Mouse (Mus musculus) brain, adult 2 months (tissue): ENCODE measurements around the gene Notch3.
A peak's percentile ranks its signal among the peaks of the same experiment; 100 is the strongest.

ENCODE experiments used
- DNase-seq: peaks from one replicate; pipeline ENCODE4 v3.0.0; 2011; ENCODE audit warnings: low read depth, low spot score

Notch3 gene

DNA sequence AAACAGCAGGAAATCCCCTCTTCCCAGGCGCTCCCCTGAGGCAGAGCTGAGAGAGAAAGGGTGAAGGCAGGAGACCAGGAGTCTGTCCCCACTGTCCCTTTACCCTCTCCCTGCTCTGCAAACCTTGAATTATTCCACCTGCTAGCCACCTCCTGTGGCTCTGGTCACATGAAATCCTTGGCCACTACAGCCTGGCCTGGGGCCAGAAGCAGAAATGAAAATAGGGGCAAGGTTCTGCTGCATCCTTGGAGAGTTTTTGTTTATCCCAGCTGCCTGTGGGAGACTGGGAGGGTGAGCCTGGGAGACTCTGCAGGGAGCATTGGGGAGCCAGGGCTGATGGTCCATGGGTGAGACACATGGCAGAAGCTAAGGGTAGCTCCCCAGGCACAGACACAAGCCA, 69.0 kb downstream of the Notch3 start:
- no peak for DNase-seq

GRCm38 (mm10) chr17:32092895-32093294, 73.8 kb downstream of the Notch3 start:
- DNase-seq: no peak

DNA sequence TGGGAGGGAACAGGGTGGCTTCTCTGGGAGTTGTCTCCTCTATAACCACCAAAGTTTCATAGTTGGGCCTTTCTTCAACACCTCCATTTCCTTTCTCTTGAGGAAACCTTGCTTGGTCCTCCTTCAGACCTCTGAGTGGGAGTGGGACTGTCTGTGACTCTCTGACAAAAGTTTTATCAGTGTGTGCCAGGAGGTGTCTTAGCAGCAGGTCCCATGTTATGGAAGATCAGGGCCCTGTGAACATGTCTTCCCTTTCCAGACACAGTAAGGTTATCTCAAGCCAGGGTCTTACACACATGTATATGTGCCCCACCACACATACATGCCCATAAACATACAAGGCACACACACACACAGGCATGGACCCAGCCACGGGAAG, 74.4 kb downstream of the Notch3 start:
- no peak for DNase-seq

GRCm38 (mm10) chr17:32091364-32092240, 75.0 kb downstream of the Notch3 start:
- DNase-seq: peak; percentile 91

- DNase-seq: no peak
These were observed 75.7 kb downstream of the Notch3 start for GRCm38 (mm10) chr17:32091032-32091363.

DNA sequence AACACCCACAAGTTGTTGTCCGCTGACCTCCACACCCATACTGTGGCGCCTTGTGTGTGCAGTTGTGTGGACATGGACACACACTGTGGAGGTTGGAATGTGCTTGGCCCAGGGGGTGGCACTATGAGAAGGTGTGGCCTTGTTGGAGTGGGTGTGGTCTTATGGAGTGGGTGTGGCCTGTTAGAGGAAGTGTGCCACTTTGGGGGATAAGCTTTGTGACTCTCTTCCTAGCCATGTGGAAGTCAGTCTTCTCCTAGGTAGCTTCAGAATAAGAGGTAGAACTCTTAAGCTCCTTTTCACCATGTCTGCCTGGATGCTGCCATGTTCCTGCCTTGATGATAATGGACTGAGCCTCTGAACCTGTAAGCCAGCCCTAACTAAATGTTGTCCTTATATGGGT, 79.6 kb downstream of the Notch3 start:
- no peak for DNase-seq

- DNase-seq: no peak
These were observed 83.3 kb downstream of the Notch3 start for GRCm38 (mm10) chr17:32083351-32083750.

- DNase-seq: peak; percentile 59
These were observed 91.5 kb downstream of the Notch3 start for GRCm38 (mm10) chr17:32075164-32075563.

GRCm38 (mm10) chr17:32074658-32075057, 92.0 kb downstream of the Notch3 start:
- no peak for DNase-seq

DNA sequence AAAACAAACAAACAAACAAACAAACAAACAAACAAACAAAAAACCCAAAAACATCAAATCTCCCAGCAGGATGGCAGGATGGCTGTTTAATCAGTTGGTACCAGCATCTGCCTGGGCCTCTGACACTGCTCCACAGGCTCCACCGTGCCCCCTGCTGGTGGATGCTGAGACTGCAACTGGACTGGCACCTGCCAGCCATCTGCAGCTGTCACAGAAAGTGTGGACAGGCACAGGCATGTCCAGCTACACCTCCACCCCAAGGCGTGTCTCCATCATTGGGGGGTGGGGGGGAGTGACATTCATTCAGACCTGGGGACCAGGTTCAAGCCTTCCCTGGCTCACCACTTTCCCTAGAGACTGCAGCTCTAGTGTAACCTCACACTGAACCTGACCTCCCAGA, 93.3 kb downstream of the Notch3 start:
- DNase-seq: peak; percentile 74
